Mouse (Mus musculus) neural tube, embryonic 14.5 days (tissue): ENCODE measurements around the gene Zbtb11. TPM values are rescaled to one million over a fixed set of nuclear protein-coding genes. Genes with fewer than 3 reads are reported as not detected.

ENCODE experiments used
- ATAC-seq: fragments of 200-750 bp; cut with Nextera tagmentation; 2 replicates; pipeline ENCODE4 v1.8.0; 2017; ENCODE audit warnings: low read depth, mild to moderate bottlenecking, moderate TSS enrichment, moderate library complexity
- H3K27ac ChIP-seq: fragments of 300-500 bp; sonication (generic); 2 replicates; pipeline ENCODE4 v1.5.1; 2014; ENCODE audit warnings: low read depth, mild to moderate bottlenecking, control low read depth, low read length, moderate library complexity, mixed read lengths
- H3K27me3 ChIP-seq: fragments of 300-500 bp; sonication (generic); 2 replicates; pipeline ENCODE4 v1.6.1; 2014; ENCODE audit warnings: low read length; ENCODE audit not compliant: control insufficient read depth, insufficient read depth
- H3K36me3 ChIP-seq: fragments of 300-500 bp; sonication (generic); 2 replicates; pipeline ENCODE4 v1.6.1; 2014; ENCODE audit warnings: low read length, mixed read lengths; ENCODE audit not compliant: control insufficient read depth, insufficient read depth
- H3K4me1 ChIP-seq: fragments of 300-500 bp; sonication (generic); 2 replicates; pipeline ENCODE4 v1.6.1; 2014; ENCODE audit warnings: low read length; ENCODE audit not compliant: control insufficient read depth, insufficient read depth
- H3K4me2 ChIP-seq: fragments of 300-500 bp; sonication (generic); 2 replicates; pipeline ENCODE4 v1.6.1; 2014; ENCODE audit warnings: mild to moderate bottlenecking, low read depth, low read length, control low read depth
- H3K4me3 ChIP-seq: fragments of 300-500 bp; sonication (generic); 2 replicates; pipeline ENCODE4 v1.5.1; 2014; ENCODE audit warnings: low read depth, low read length, control low read depth, mixed read lengths
- H3K9ac ChIP-seq: fragments of 300-500 bp; sonication (generic); replicated peaks from 2 replicates; pipeline ENCODE4 v1.6.1; 2014; ENCODE audit warnings: low read depth, mild to moderate bottlenecking, control low read depth, low read length, mixed read lengths
- H3K9me3 ChIP-seq: fragments of 300-500 bp; sonication (generic); 2 replicates; pipeline ENCODE4 v1.6.1; 2016; ENCODE audit warnings: low read length; ENCODE audit not compliant: control insufficient read depth
- WGBS: fragments of 180-500 bp; shearing (Covaris S2); extraction: QIAGEN DNeasy Blood & Tissue Kit; methylation state at CpG from one replicate; pipeline ENCODE4 v1.1.7; 2014; 5-methylcytosine and 5-hydroxymethylcytosine counted together
- polyA plus RNA-seq: library from polyadenylated mRNA; unstranded; fragments of >200 nt; fragmentation: Nextera tagmentation; extraction: Ambion mirVana; gene quantifications from 2 replicates; pipeline ENCODE4 v1.2.1, GENCODE M21; 2014

Gene Zbtb11
- polyA plus RNA-seq, 1 experiment from 2014 or later, result 30.6 TPM

DNA sequence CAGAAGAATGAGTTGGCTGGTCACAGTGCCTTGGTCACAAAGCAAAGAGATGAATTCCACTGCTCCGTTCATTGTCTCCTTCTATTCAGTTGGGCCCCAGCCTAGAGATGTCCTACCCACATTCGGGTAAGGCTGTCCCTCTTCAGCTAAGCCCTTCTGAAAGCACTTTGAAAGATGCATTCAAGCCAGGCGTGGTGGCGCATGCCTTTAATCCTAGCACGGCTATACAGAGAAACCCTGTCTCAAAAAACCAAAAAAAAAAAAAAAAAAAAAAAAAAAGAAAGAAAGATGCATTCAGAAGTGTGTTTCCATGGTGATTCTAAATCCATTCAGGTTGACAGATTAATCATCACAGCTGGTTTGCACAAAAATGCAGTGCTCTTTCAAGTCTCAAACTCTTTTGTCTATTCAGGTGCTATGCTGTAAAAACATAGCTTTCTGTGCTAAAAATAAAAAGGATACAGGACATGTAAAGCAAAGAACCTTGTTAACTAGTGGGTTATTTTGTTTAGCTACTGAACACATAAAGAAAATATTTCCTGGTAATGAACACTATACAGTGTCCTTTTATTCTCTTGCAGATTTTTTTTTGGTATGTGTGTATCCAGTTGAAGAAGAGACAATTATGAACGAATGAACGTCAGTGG lies 83.4 kb downstream of the Zbtb11 start:
- ATAC-seq, result no peak
- 32% methylated on average over 7 of the region's 7 CpGs for whole genome bisulfite sequencing
- H3K27ac ChIP-seq, result no peak overlapping the region
- H3K4me1 ChIP-seq, result no peaks in the 10 kb centered on the region
- H3K4me2 ChIP-seq, result no peak overlapping the region
- H3K27me3 ChIP-seq, result no peaks in the 10 kb centered on the region
- H3K9me3 ChIP-seq, result no peaks in the 10 kb centered on the region
- no peaks in the 10 kb centered on the region for H3K36me3 ChIP-seq
- no peak overlapping the region for H3K4me3 ChIP-seq
- no peak overlapping the region for H3K9ac ChIP-seq

DNA sequence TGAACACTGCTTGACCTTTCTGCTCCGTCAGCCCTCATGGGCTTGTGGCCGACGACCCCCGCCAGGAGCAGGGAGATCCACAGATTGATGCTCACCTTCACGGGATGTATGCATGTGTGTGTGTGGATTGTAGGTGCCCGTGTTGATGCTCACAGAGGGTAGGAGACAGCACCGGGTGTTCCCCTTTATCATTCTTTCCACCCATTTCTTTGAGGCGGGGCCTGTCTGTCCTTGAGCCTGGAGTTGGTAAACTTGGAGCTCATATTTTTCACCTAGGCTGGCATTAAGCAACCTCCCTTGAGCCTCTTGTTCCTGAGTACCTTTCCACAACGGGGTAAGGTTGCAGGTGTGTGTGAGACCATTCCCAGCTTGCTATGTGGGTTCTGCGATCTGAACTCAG lies 84.5 kb downstream of the Zbtb11 start:
- no peak overlapping the region for H3K4me3 ChIP-seq
- no peaks in the 10 kb centered on the region for H3K27me3 ChIP-seq
- no peaks in the 10 kb centered on the region for H3K4me1 ChIP-seq
- H3K9me3 ChIP-seq, result no peaks in the 10 kb centered on the region
- 79% methylated on average over 10 of the region's 10 CpGs for WGBS
- H3K36me3 ChIP-seq, result no peaks in the 10 kb centered on the region
- no peak for ATAC-seq
- no peak overlapping the region for H3K27ac ChIP-seq
- H3K4me2 ChIP-seq, result no peak overlapping the region
- H3K9ac ChIP-seq, result no peak overlapping the region

Other genes starting within 250 kb of the Zbtb11 start
- 1.8 and 2.2 TPM in 2 replicates for gene Nfkbiz, start 135.0 kb upstream of the Zbtb11 start, polyA plus RNA-seq
- gene Nxpe3, start 78.6 kb upstream of the Zbtb11 start, polyA plus RNA-seq, result 1.3 TPM in 2 replicates
- gene Cep97, start 39.0 kb upstream of the Zbtb11 start, polyA plus RNA-seq, result 18.4 and 18.9 TPM in 2 replicates
- gene Rpl24, start 7.6 kb upstream of the Zbtb11 start, polyA plus RNA-seq, result 529 and 563 TPM in 2 replicates
- gene Pcnp, start 55.9 kb downstream of the Zbtb11 start, polyA plus RNA-seq, result 197 and 228 TPM in 2 replicates
- 21.5 and 23.8 TPM in 2 replicates for gene Trmt10c, start 63.9 kb downstream of the Zbtb11 start, polyA plus RNA-seq
- gene Senp7, start 74.5 kb downstream of the Zbtb11 start, polyA plus RNA-seq, result 62.4 and 73.6 TPM in 2 replicates
- gene Impg2, start 230.4 kb downstream of the Zbtb11 start, polyA plus RNA-seq, result 0.31 and 0.36 TPM in 2 replicates